Mouse (Mus musculus): ENCODE measurements around the gene Unc45a. TPM values are rescaled to one million over a fixed set of nuclear protein-coding genes. Genes with fewer than 3 reads are reported as not detected.

Unc45a gene
- polyA plus RNA-seq, 1 experiment from 2014 or later = 55.6 TPM

GRCm38 (mm10) chr7:80374280-80374679, 33.5 kb upstream of the Unc45a start:
- Histone ChIP-seq H3K4me1 (peaks cover 18% of the 10 kb centered on the region), H3K9me3 (replicated peaks) (no peaks in the 10 kb centered on the region), H3K36me3 (peaks cover 8% of the 10 kb centered on the region), H3K27me3 (no peaks in the 10 kb centered on the region), H3K4me2 (replicated peaks) (no peak overlapping the region), H3K9ac (no peak overlapping the region), H3K27ac (replicated peaks) (no peak overlapping the region), H3K4me3 (replicated peaks) (no peak overlapping the region)
- no peak for ATAC-seq (ENCODE audit: insufficient number of reproducible peaks, low FRiP score, low TSS enrichment, low read depth)
- WGBS = 56% methylated on average over 3 of the region's 3 CpGs

DNA sequence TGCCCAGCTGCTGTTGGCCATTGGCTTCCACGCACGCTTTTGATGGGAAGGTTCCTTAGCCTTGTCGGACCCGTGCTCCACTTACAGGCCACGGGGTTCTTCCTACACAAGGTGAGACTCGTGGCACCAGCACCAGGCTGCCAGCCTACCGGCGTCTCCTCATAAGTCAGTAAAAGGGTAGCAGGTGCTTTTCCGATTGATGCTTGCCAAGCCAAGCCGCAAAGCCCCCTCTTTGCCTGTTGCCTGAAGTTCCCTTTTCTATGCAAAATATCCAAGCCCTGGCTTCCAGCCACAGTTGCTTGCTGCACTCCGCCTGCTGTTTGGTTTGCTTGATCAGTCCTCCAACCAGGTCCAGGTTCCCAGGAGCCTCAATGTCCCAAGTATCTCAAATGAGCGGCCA, 33.0 kb upstream of the Unc45a start:
- ATAC-seq (ENCODE audit: insufficient number of reproducible peaks, low FRiP score, low TSS enrichment, low read depth) = no peak
- Histone ChIP-seq H3K9ac (no peak overlapping the region), H3K27ac (replicated peaks) (no peak overlapping the region), H3K4me1 (peaks cover 22% of the 10 kb centered on the region), H3K36me3 (peaks cover 7% of the 10 kb centered on the region; the same call in 1 of the 2 replicates), H3K4me2 (replicated peaks) (no peak overlapping the region), H3K9me3 (replicated peaks) (no peaks in the 10 kb centered on the region), H3K27me3 (no peaks in the 10 kb centered on the region), H3K4me3 (replicated peaks) (no peak overlapping the region)
- WGBS = 81% methylated on average over 12 of the region's 12 CpGs

- H3K36me3 ChIP-seq = peaks cover 6% of the 10 kb centered on the region; the same call in 1 of the 2 replicates
- H3K27me3 ChIP-seq = no peaks in the 10 kb centered on the region
- no peak for ATAC-seq (ENCODE audit: insufficient number of reproducible peaks, low FRiP score, low TSS enrichment, low read depth)
- no peak overlapping the region for H3K4me3 ChIP-seq (replicated peaks)
- peaks cover 26% of the 10 kb centered on the region for H3K4me1 ChIP-seq
- 62% methylated on average over 4 of the region's 4 CpGs for WGBS
- H3K9me3 ChIP-seq (replicated peaks) = no peaks in the 10 kb centered on the region
- H3K9ac ChIP-seq = no peak overlapping the region
- no peak overlapping the region for H3K27ac ChIP-seq (replicated peaks)
- no peak overlapping the region for H3K4me2 ChIP-seq (replicated peaks)
These were observed 32.5 kb upstream of the Unc45a start for GRCm38 (mm10) chr7:80373352-80373751.

GRCm38 (mm10) chr7:80372667-80373066, 31.9 kb upstream of the Unc45a start:
- ATAC-seq (ENCODE audit: insufficient number of reproducible peaks, low FRiP score, low TSS enrichment, low read depth) = no peak
- Histone ChIP-seq H3K4me1 (peaks cover 29% of the 10 kb centered on the region), H3K4me3 (replicated peaks) (no peak overlapping the region), H3K27me3 (no peaks in the 10 kb centered on the region), H3K4me2 (replicated peaks) (no peak overlapping the region), H3K27ac (replicated peaks) (no peak overlapping the region), H3K9ac (no peak overlapping the region), H3K36me3 (peaks cover 10% of the 10 kb centered on the region; the same call in 1 of the 2 replicates), H3K9me3 (replicated peaks) (no peaks in the 10 kb centered on the region)
- 67% methylated on average over 2 of the region's 2 CpGs for WGBS

GRCm38 (mm10) chr7:80372166-80372565, 31.4 kb upstream of the Unc45a start:
- ATAC-seq (ENCODE audit: insufficient number of reproducible peaks, low FRiP score, low TSS enrichment, low read depth) = no peak
- WGBS = 94% methylated on average over 3 of the region's 3 CpGs
- no peak overlapping the region for H3K27ac ChIP-seq (replicated peaks)
- no peak overlapping the region for H3K4me2 ChIP-seq (replicated peaks)
- H3K9ac ChIP-seq = no peak overlapping the region
- peaks cover 15% of the 10 kb centered on the region for H3K36me3 ChIP-seq
- H3K9me3 ChIP-seq (replicated peaks) = no peaks in the 10 kb centered on the region
- H3K4me3 ChIP-seq (replicated peaks) = no peak overlapping the region
- H3K27me3 ChIP-seq = no peaks in the 10 kb centered on the region
- H3K4me1 ChIP-seq = peaks cover 29% of the 10 kb centered on the region

- Histone ChIP-seq H3K9me3 (replicated peaks) (no peaks in the 10 kb centered on the region), H3K27ac (replicated peaks) (peak within 1 kb of the TSS; percentile 76), H3K4me3 (replicated peaks) (peak within 1 kb of the TSS; percentile 60), H3K4me2 (replicated peaks) (peak within 1 kb of the TSS; percentile 57), H3K36me3 (peaks cover 25% of the 10 kb centered on the region), H3K4me1 (peaks cover 29% of the 10 kb centered on the region), H3K27me3 (no peaks in the 10 kb centered on the region), H3K9ac (peak within 1 kb of the TSS; percentile 41)
- WGBS = under 1% methylated on average over 71 of the region's 86 CpGs
- peak; percentile 83 for ATAC-seq (ENCODE audit: insufficient number of reproducible peaks, low FRiP score, low TSS enrichment, low read depth)
These were observed 30.4 kb upstream of the Unc45a start, which contains the start of gene Man2a2 for GRCm38 (mm10) chr7:80371041-80371751. TSS of gene Man2a2 (minus strand) at chr7:80371375.

- H3K4me2 ChIP-seq (replicated peaks) = peak overlapping the region; percentile 57
- H3K36me3 ChIP-seq = peaks cover 30% of the 10 kb centered on the region
- H3K27me3 ChIP-seq = no peaks in the 10 kb centered on the region
- peak overlapping the region; percentile 60 for H3K4me3 ChIP-seq (replicated peaks)
- H3K4me1 ChIP-seq = peaks cover 29% of the 10 kb centered on the region
- H3K9ac ChIP-seq = peak overlapping the region; percentile 41
- WGBS = 0% methylated on average over 31 of the region's 31 CpGs
- peak; percentile 67 for ATAC-seq (ENCODE audit: insufficient number of reproducible peaks, low FRiP score, low TSS enrichment, low read depth)
- H3K9me3 ChIP-seq (replicated peaks) = no peaks in the 10 kb centered on the region
- H3K27ac ChIP-seq (replicated peaks) = peak overlapping the region; percentile 76
These were observed 29.8 kb upstream of the Unc45a start for GRCm38 (mm10) chr7:80370649-80371040.

DNA sequence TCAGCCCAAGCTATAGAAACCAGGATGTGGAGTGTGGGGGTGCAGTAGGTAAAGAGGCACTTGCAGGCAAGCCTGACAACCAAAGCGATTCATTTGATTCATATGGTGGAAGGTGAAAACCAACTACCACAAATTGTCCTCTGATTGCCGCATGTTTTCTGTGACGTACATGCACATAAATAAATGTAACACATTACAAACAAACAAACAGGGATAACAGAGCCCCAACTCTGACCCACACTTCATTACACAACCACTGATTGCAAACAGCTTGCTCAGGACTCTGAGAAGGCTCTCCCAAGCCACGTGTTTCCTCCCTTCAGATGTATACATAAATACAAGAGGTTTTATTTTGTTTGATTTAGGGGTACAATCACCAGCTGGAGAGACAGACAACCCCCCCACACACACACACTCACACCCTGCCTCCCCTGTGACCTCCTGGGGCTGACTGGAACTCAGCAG, 29.2 kb upstream of the Unc45a start:
- Histone ChIP-seq H3K27me3 (no peaks in the 10 kb centered on the region), H3K4me2 (replicated peaks) (peak overlapping the region; percentile 57), H3K36me3 (peaks cover 31% of the 10 kb centered on the region), H3K27ac (replicated peaks) (peak overlapping the region; percentile 76), H3K4me1 (peaks cover 29% of the 10 kb centered on the region), H3K9me3 (replicated peaks) (no peaks in the 10 kb centered on the region), H3K9ac (peak overlapping the region; percentile 41), H3K4me3 (replicated peaks) (peak overlapping the region; percentile 60)
- no peak for ATAC-seq (ENCODE audit: insufficient number of reproducible peaks, low FRiP score, low TSS enrichment, low read depth)
- 21% methylated on average over 4 of the region's 4 CpGs for WGBS

DNA sequence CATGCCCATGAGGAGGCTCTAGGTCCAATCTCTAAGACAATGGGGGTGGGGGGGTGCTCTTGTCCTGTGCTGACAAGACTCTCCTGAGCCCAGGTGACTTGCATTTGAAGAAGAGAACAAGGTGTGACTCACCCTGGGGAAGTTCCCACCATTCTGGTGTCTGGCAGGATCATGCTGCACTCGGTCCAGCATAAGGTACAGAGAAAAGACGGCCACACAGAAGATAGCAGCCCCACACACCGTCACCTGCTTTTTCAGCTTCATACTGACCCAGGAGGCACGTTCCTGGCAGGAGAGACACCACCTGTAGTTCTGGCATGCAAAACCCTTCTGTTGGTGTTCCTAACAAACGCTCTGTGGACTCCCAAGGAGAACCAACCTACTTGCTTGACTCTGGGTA, 28.7 kb upstream of the Unc45a start:
- Histone ChIP-seq H3K27ac (replicated peaks) (peak overlapping the region; percentile 76), H3K9ac (no peak overlapping the region), H3K4me3 (replicated peaks) (peak overlapping the region; percentile 60), H3K4me2 (replicated peaks) (peak overlapping the region; percentile 57), H3K36me3 (peaks cover 35% of the 10 kb centered on the region), H3K4me1 (peaks cover 29% of the 10 kb centered on the region), H3K9me3 (replicated peaks) (no peaks in the 10 kb centered on the region), H3K27me3 (no peaks in the 10 kb centered on the region)
- ATAC-seq (ENCODE audit: insufficient number of reproducible peaks, low FRiP score, low TSS enrichment, low read depth) = no peak
- 55% methylated on average over 5 of the region's 5 CpGs for WGBS

- no peak for ATAC-seq (ENCODE audit: insufficient number of reproducible peaks, low FRiP score, low TSS enrichment, low read depth)
- Histone ChIP-seq H3K27ac (replicated peaks) (peak overlapping the region; percentile 76; the same call in 1 of the 2 replicates), H3K9me3 (replicated peaks) (no peaks in the 10 kb centered on the region), H3K9ac (no peak overlapping the region), H3K4me1 (peaks cover 29% of the 10 kb centered on the region), H3K4me2 (replicated peaks) (peak overlapping the region; percentile 57), H3K36me3 (peaks cover 42% of the 10 kb centered on the region), H3K27me3 (no peaks in the 10 kb centered on the region), H3K4me3 (replicated peaks) (0 out of 2 replicates have a peak overlapping the region, but pooled peaks have one; percentile 60)
- 55% methylated on average over 20 of the region's 20 CpGs for WGBS
These were observed 28.0 kb upstream of the Unc45a start for GRCm38 (mm10) chr7:80368635-80369421.

DNA sequence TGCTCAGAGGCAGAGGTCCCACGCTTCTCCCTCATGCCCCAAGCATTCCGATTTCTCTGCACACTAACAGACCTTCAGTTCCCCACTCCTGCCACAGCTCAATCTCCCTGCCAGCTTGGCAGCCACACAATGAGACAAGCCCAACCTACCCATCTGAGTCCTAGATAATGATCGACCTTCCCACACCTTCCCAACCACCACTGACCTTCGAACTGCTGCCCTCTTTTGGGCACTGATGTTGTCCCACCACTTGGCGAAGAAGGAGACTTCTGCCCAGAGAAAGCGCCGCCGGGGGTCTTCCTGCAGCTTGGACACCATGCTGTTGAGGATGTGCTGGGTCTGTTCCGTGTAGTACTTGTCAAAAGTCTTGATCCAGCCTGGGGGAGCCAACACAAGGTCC, 27.2 kb upstream of the Unc45a start:
- no peak for ATAC-seq (ENCODE audit: insufficient number of reproducible peaks, low FRiP score, low TSS enrichment, low read depth)
- no peak overlapping the region for H3K4me2 ChIP-seq (replicated peaks)
- no peak overlapping the region for H3K9ac ChIP-seq
- no peaks in the 10 kb centered on the region for H3K9me3 ChIP-seq (replicated peaks)
- H3K27ac ChIP-seq (replicated peaks) = no peak overlapping the region
- peaks cover 29% of the 10 kb centered on the region for H3K4me1 ChIP-seq
- H3K4me3 ChIP-seq (replicated peaks) = no peak overlapping the region
- peaks cover 50% of the 10 kb centered on the region for H3K36me3 ChIP-seq
- no peaks in the 10 kb centered on the region for H3K27me3 ChIP-seq
- WGBS = 90% methylated on average over 9 of the region's 9 CpGs
